Mouse (Mus musculus) right cerebral cortex, postnatal 25 days (tissue): ENCODE measurements at regions not wholly inside any gene's neighbourhood (a gene's known extent, or its start where the extent isn't known, plus 50 kb on each side); places are given as distances from the start of the nearest gene placed in this dataset.

ENCODE experiments used
- DNase-seq: peaks from one replicate; pipeline ENCODE4 v3.0.0; 2022

DNA sequence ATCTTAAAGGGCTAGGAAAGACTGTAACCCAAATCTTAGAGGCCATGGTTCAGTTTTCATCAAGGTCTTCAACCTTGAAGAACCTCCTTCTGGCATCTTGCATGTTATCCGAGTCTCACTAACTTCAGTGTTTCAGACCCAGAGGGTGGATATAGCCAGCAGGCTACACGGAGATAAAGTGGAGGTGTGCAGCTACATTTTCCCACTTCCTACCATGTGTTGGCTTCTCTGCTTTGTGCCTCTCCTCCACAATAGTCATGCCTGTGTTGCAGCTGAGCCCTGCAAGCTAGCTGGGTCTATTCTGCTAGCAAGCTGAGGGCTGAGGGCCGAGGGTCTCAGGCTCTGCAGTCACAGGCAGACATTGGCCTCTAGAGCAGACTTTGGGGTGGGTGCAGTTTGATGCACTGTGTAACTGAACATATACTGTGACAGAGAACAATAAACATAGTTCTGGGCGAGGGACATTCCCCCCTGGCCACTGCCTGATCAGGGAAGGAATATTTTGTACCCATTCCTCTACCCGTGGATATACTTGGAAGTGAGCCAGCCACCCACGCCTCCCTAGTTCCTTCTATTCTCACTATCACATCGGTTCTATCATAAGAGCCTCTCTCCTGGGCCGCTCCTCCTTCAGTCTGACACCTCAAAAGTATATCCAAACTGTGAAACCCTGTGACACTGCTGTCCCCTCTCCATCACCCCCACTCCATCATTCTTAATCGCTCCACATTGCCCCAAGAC lies 152.6 kb upstream of the Mycn start:
- peak; percentile 12 for DNase-seq

- DNase-seq = no peak
These were observed 144.2 kb upstream of the Mycn start for GRCm38 (mm10) chr12:13085951-13086350.

- DNase-seq = no peak
These were observed 143.8 kb upstream of the Mycn start for GRCm38 (mm10) chr12:13085484-13085883.

GRCm38 (mm10) chr12:13083337-13084054 lies 141.8 kb upstream of the Mycn start:
- DNase-seq = peak; percentile 13

DNA sequence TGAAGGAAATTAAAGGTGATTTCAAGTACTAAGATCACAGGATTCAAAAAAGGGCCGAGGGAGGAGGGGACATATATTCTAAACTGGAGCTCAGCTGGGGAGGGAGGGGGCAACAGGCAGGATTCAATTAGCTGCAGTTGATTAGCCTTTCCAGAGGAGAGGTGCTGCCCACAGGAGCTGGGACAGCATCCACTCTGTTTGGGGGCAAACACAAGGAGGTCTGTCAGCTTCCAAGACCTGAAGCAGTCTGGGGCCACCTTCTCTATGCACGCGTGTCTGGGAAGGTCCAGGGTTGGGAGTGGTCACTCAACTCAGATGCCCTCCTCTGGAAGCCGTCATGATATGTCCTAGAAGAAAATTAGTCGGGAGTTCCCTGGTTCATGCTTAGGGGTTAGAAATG lies 139.1 kb upstream of the Mycn start:
- no peak for DNase-seq

- no peak for DNase-seq
These were observed 138.1 kb upstream of the Mycn start for GRCm38 (mm10) chr12:13079832-13080231.

GRCm38 (mm10) chr12:13077689-13078088 lies 136.0 kb upstream of the Mycn start:
- no peak for DNase-seq

- DNase-seq = no peak
These were observed 135.1 kb upstream of the Mycn start for GRCm38 (mm10) chr12:13076699-13077287.

DNA sequence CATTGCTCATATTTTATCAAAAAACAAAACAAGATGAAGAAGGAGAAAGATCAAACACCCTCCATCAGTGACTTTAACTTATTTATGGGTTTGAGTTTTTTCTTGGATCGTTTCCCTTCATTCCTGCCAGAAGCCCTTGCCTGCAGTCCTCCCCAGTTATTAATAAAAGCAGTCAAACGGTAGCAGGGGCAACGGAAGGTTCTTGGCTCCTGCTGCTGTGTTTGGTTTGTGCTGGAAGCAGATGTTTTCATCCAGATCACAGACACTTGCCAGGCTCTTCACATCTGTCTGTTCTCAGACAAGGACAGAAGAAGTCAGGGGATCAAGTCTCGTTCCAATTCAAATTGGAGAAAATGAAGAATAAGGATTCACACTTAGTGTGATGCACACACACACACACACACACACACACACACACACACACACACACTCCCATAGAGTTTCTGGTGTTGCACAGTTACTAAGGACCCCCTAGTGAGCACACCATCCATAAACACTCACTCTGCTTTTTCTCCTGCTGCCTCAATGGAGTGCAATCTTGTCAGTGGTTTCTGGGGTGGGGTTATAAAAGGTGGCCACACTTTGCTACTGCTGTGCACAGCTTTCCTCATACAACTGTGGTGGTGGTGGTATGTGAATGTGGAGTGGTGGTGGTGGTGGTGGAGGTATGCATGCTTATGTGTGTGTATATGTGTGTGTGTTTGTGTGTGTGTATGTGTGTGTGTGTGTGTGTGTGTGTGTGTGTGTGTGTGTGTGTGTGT lies 131.6 kb upstream of the Mycn start:
- DNase-seq = no peak

DNA sequence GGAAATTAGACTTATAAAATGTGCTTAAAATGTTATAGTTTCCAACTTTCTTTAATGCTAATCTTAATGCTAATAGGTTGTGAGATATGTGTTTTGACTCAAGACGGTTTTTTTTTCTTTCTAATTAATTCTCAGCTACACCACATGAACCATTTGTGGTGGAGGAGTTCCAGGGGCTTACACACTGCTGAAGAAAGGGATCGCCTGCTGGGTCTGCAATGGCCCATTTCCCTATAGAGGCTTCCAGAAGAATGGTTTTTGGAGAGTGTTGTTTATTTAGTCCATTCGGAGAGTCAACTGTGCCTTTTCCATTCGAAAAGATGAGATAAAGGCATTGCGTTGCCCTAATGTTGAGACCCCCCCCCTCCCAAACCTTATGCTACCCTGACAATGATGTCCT lies 125.6 kb upstream of the Mycn start:
- DNase-seq = no peak

GRCm38 (mm10) chr12:13066604-13067181 lies 125.0 kb upstream of the Mycn start:
- DNase-seq = no peak

DNA sequence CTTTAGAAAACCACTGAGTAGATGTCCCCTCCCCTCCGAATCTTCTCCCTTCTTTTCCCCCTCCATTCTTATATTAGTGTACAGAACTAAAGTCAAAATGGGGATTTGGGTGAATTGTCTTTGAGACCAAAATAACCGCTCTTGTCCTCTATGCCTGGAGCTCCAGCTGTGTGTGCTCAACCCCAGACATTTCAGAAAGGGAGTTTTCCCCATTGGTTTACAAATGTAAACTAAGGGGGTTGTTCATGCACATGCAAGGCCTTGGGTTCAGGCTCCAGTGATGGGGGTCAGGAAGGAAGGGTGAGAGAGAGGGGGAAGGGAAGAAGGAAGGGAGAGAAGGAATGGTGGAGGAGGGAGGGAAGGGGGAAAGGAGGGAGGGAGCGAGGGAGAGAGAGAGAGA lies 117.8 kb upstream of the Mycn start:
- DNase-seq = no peak

DNA sequence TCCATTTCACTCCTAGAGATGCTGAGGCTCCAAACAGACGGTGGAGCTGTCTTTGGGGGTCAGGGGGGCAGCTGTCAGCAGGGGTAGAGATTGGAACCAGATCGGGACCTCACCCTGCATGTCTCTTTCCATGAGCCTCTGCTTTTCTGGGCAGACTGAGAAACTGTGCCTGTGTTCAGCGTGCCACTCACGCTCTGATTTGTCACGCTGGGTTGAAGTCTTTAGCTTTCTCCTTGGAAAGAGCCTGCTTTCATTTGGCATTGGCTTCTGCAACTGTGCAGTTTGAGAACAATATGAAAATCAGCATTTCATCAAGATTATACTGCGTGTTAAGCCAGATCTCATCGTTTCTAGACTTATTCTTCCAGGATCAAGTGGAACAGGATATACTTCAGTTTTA lies 114.5 kb upstream of the Mycn start:
- DNase-seq = no peak

DNA sequence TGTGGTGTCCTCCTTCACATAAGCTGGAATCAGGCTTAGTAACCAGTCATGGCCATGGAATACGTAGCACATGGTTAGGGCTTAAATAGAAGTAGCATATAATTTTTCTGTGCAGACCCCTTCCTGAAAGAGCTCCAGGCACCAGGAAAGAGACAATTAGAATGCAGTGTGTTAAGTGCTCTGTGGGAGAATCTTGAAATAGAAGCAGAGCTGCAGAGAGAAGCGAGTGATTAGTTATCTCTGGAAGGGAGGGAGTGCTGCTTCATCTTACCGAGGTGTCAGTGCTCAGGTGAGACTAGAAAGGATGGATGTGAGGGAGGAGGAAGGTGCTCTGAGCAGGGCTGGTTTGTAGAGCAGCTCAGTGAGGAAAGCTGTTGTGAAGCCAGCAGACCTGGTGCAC lies 112.9 kb upstream of the Mycn start:
- DNase-seq = no peak

- DNase-seq = peak; percentile 26
These were observed 112.0 kb upstream of the Mycn start for GRCm38 (mm10) chr12:13053746-13054145.

- DNase-seq = no peak
These were observed 111.3 kb upstream of the Mycn start for GRCm38 (mm10) chr12:13052845-13053623.

DNA sequence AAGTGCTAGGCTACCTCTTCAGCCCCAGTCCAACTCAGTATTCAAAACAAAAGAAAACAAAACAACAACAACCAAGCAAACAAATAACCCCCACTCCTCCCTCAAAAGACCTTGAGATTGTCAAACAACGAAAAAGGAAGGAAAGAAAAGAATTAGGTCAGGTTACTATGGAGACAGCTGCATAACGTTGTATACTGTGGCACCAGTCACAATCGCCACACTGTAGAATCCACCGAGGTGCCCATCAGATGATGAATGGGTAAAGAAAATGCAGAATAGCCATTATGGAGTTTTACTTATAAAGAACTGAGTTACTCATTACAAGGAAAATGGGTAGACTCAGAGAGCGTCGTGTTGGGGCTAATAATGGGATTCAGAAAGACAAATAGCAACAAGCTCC lies 110.5 kb upstream of the Mycn start:
- no peak for DNase-seq

GRCm38 (mm10) chr12:13049659-13050058 lies 107.9 kb upstream of the Mycn start:
- no peak for DNase-seq

DNA sequence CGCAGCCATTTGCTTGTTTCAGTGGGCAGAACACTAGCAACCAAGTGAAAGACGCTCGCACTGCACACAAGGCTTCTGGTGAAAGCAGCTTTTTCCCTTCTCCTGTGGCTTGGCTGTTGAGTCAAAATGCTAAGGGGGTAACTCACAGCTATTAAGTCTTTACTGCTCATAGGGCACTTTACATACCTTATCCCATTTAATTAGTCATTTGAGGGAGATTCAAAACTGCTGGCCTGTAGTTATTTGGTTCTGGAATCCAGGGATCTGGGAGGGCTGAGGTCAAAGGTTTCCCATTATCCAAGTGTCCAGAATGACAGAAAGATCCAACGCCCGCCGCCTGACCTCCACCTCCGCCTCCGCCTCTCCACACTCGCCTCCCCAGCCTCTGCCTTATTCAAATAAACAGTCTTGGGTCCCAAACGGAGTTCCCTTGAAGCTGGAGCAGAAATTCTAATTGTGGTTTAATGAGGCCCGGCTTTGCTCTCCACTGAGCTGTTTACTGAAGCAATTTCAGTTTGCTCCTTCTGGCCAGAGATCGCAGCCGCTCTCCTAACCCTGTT lies 106.5 kb upstream of the Mycn start:
- no peak for DNase-seq

DNA sequence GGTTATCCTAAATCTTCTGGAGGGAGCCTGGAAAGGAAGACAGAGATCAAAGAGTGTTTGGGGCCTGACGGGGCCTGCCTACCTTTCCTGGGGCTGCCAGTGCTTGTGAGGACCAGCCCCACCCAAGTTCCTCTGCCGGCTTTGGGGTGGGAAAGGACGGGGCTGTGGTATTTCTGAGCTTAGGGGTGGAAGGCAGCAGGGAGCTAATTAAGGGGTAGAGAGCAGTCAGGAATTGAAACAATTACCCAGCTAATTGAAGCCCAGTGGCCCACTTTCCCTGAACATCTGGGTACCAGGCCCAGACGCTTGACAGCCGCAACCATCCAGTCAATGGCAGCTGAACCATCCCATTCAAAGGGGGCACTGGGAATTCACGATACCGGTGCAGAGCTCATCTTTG lies 101.2 kb upstream of the Mycn start:
- DNase-seq = no peak

DNA sequence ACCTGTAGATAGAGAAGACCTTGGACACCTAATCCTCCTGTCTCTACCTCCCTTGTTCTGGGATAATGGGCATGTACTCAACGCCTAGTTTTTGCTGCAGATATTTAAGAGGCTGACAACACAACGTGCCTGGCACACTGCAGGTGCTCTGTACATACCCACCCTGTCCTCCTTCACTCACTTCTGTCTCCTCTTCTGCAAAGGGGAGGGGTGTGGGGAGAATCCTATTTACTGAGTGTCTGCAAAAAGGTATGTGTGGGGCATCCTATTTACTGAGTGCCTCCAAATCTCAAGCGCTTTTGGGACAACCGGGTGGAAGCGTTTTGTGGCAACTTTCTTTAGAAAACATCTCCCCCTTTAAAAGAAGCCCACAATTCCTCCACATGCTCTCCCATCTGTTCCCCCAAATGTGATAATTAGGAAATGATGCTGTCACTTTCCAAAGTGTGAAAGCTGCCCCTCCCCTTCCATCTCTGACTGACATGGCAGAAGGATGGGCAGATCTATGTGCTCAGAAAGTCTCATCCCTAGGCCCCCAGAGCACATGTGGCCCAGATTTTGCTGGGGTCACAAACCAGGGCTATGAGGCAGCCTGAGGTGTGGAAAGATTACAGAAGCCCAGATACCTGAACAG lies 93.5 kb upstream of the Mycn start:
- DNase-seq = no peak
